In genomic region chrX:111895084-111895779, GRCm38 (mm10) we compare ENCODE assay signal across 9 mouse cellular contexts. TPM values are rescaled to one million over a fixed set of nuclear protein-coding genes. Genes with fewer than 3 reads are reported as not detected.
DNase-seq lines count a peak whose midpoint lies in the region; ATAC-seq and TF ChIP-seq lines count a peak whose summit lies in the region.
"Had no signal": no experiment of that assay in that cellular context is flagged by ENCODE, and none has a peak within 500 bp of the region (broad histone marks: within the 10 kb centered on the region; RNA-seq: fewer than 3 reads in every experiment).

No protein-coding gene starts in this region.

- intact Hi-C loops in heart, adult 2 months (cut with DNase I): no loop called here

- peak overlapping the region; percentile 67 for H3K4me2 ChIP-seq in heart, embryonic 11.5 days
- peak overlapping the region; percentile 67 for H3K4me2 ChIP-seq in forebrain, embryonic 14.5 days (ENCODE audit: low read length)
- H3K4me2 ChIP-seq in liver, embryonic 15.5 days: peak overlapping the region; percentile 44

- 25% methylated on average over 60 of the region's 70 CpGs for WGBS in heart, embryonic 11.5 days (ENCODE audit: insufficient replicate concordance)
- WGBS in heart, adult 2 months: 40% methylated on average over 68 of the region's 70 CpGs
- WGBS in forebrain, embryonic 14.5 days: 39% methylated on average over 50 of the region's 70 CpGs
- WGBS in liver, embryonic 15.5 days (ENCODE audit: insufficient replicate concordance): 30% methylated on average over 57 of the region's 70 CpGs

- TF ChIP-seq POLR2A in heart, adult 2 months (IDR thresholded peaks at IDR 0.05; ENCODE audit: insufficient read depth, low read depth, low read length): no peak

- peak; percentile 42; the same call in 1 of the 2 replicates for ATAC-seq in heart, embryonic 11.5 days (replicated peaks; ENCODE audit: insufficient number of reproducible peaks, low FRiP score, low TSS enrichment)
- ATAC-seq in forebrain, embryonic 14.5 days: peak; percentile 62
- ATAC-seq in liver, embryonic 15.5 days (ENCODE audit: insufficient read depth): peak; percentile 28; the same call in 1 of the 2 replicates
- ATAC-seq in megakaryocyte-erythroid progenitor cell, adult 5-6 weeks (replicated peaks; ENCODE audit: low FRiP score, low TSS enrichment, poor library complexity, severe bottlenecking): no peak

- no peak overlapping the region for H3K27ac ChIP-seq in heart, embryonic 11.5 days (ENCODE audit: low read depth, low read length)
- no peak overlapping the region for H3K27ac ChIP-seq in heart, adult 2 months
- H3K27ac ChIP-seq in forebrain, embryonic 14.5 days (ENCODE audit: low read depth, low read length): no peak overlapping the region
- H3K27ac ChIP-seq in liver, embryonic 15.5 days (replicated peaks): no peak overlapping the region

- H3K27me3 ChIP-seq in heart, embryonic 11.5 days (ENCODE audit: control insufficient read depth, insufficient read depth, low read length): peaks cover 3% of the 10 kb centered on the region; the same call in 1 of the 2 replicates
- 0 out of 2 replicates have a peak, but pooled peaks cover 2% of the 10 kb centered on the region for H3K27me3 ChIP-seq in heart, adult 2 months (ENCODE audit: control insufficient read depth, insufficient read depth, low read length)
- H3K27me3 ChIP-seq in forebrain, embryonic 14.5 days (replicated peaks; ENCODE audit: control insufficient read depth, insufficient read depth, low read length): 0 out of 2 replicates have a peak, but pooled peaks cover 5% of the 10 kb centered on the region
- peaks cover 19% of the 10 kb centered on the region for H3K27me3 ChIP-seq in liver, embryonic 15.5 days

- H3K9ac ChIP-seq in heart, embryonic 11.5 days (ENCODE audit: low read depth, low read length): no peak overlapping the region; the same call in 1 of the 2 replicates
- H3K9ac ChIP-seq in heart, adult 2 months (ENCODE audit: low read depth, low read length): no peak overlapping the region
- H3K9ac ChIP-seq in forebrain, embryonic 14.5 days (ENCODE audit: low read length): peak overlapping the region; percentile 17; the same call in 1 of the 2 replicates
- H3K9ac ChIP-seq in liver, embryonic 15.5 days: no peak overlapping the region

- H3K4me3 ChIP-seq in heart, embryonic 11.5 days (ENCODE audit: low read depth, low read length): peak overlapping the region; percentile 44
- H3K4me3 ChIP-seq in heart, adult 2 months: no peak overlapping the region
- H3K4me3 ChIP-seq in forebrain, embryonic 14.5 days (ENCODE audit: low read depth, low read length): peak overlapping the region; percentile 39
- H3K4me3 ChIP-seq in liver, embryonic 15.5 days (replicated peaks): peak overlapping the region; percentile 21

- H3K9me3 ChIP-seq in heart, embryonic 11.5 days (replicated peaks; ENCODE audit: control insufficient read depth, low read length): no peaks in the 10 kb centered on the region
- no peaks in the 10 kb centered on the region for H3K9me3 ChIP-seq in forebrain, embryonic 14.5 days (replicated peaks; ENCODE audit: control insufficient read depth, low read length)
- H3K9me3 ChIP-seq in liver, embryonic 15.5 days (replicated peaks): no peaks in the 10 kb centered on the region

- no peaks in the 10 kb centered on the region for H3K79me2 ChIP-seq in heart, adult 2 months (replicated peaks; ENCODE audit: control insufficient read depth, insufficient read depth, low read length)

- H3K36me3 ChIP-seq in heart, embryonic 11.5 days (ENCODE audit: control insufficient read depth, insufficient read depth, low read length): no peaks in the 10 kb centered on the region
- H3K36me3 ChIP-seq in heart, adult 2 months (ENCODE audit: control insufficient read depth, insufficient read depth, low read length): no peaks in the 10 kb centered on the region
- H3K36me3 ChIP-seq in forebrain, embryonic 14.5 days (ENCODE audit: control insufficient read depth, insufficient read depth, low read length): no peaks in the 10 kb centered on the region
- H3K36me3 ChIP-seq in liver, embryonic 15.5 days (replicated peaks): no peaks in the 10 kb centered on the region
- H3K36me3 ChIP-seq: G1E had no signal

- H3K4me1 ChIP-seq in heart, embryonic 11.5 days (ENCODE audit: control insufficient read depth, insufficient read depth, low read length): no peaks in the 10 kb centered on the region
- H3K4me1 ChIP-seq in heart, adult 2 months (ENCODE audit: control insufficient read depth, insufficient read depth, low read length): no peaks in the 10 kb centered on the region
- no peaks in the 10 kb centered on the region for H3K4me1 ChIP-seq in forebrain, embryonic 14.5 days (ENCODE audit: control insufficient read depth, insufficient read depth, low read length)
- no peaks in the 10 kb centered on the region for H3K4me1 ChIP-seq in liver, embryonic 15.5 days (replicated peaks)

- DNase-seq in heart, adult 2 months: no peak
- peak; percentile 2 for DNase-seq in ES-CJ7 (ENCODE audit: low read depth, low spot score)
- no peak for DNase-seq in forebrain, embryonic 14.5 days (ENCODE audit: low spot score)
- peak; percentile 45 for DNase-seq in testis, postnatal 14 days (ENCODE audit: low spot score)
- no peak for DNase-seq in urinary bladder, postnatal 25 days (ENCODE audit: low spot score)

- TF ChIP-seq CTCF in heart, adult 2 months (IDR thresholded peaks at IDR 0.05): no peak

- no peak for TF ChIP-seq EP300 in heart, adult 2 months (IDR thresholded peaks at IDR 0.05; ENCODE audit: insufficient read depth, low read depth, low read length)

RNA-seq across cellular contexts. Expression of gene Gm45194, which starts 4.0 kb away (rescaled TPM):
- polyA plus RNA-seq in heart, embryonic 11.5 days (2014; fragmentation: Nextera tagmentation; extraction: Ambion mirVana): 1.5 TPM in 1 of 2 replicates, not detected in the other
- total RNA-seq in heart, adult 2 months (2021): not detected
- not detected in 2 replicates for polyA plus RNA-seq in heart, adult 2 months (2012; rRNA removed)
- polyA plus RNA-seq in forebrain, embryonic 14.5 days (2014; fragmentation: Nextera tagmentation; extraction: Ambion mirVana): 0.57 and 0.93 TPM in 2 replicates
- polyA plus RNA-seq in liver, embryonic 15.5 days (2015; fragmentation: Nextera tagmentation; extraction: Ambion mirVana): 0.23 and 0.32 TPM in 2 replicates
- not detected in 2 replicates for total RNA-seq in megakaryocyte-erythroid progenitor cell, adult 5-6 weeks (2014; fragmentation: Nextera tagmentation)
- total RNA-seq in megakaryocyte-erythroid progenitor cell, adult 5-6 weeks (2017): not detected in 2 replicates
- total RNA-seq: G1E had no signal
- polyA plus RNA-seq: G1E had no signal

Comparison
In these comparisons a context has a peak if more than half of its experiments do, and no peak if none do; other contexts are left out.
1. DNase-seq: peak in ES-CJ7 (single experiment) and testis, postnatal 14 days (single experiment); none in heart, adult 2 months (0 of 2), forebrain, embryonic 14.5 days (single experiment) and urinary bladder, postnatal 25 days (single experiment).
2. Peak in every context shown above with its lines, with median percentiles within 50 percentile points of each other: H3K4me2 ChIP-seq.